Mouse (Mus musculus): ENCODE measurements at regions not wholly inside any gene's neighbourhood (a gene's known extent, or its start where the extent isn't known, plus 50 kb on each side); places are given as distances from the start of the nearest gene placed in this dataset.

DNA sequence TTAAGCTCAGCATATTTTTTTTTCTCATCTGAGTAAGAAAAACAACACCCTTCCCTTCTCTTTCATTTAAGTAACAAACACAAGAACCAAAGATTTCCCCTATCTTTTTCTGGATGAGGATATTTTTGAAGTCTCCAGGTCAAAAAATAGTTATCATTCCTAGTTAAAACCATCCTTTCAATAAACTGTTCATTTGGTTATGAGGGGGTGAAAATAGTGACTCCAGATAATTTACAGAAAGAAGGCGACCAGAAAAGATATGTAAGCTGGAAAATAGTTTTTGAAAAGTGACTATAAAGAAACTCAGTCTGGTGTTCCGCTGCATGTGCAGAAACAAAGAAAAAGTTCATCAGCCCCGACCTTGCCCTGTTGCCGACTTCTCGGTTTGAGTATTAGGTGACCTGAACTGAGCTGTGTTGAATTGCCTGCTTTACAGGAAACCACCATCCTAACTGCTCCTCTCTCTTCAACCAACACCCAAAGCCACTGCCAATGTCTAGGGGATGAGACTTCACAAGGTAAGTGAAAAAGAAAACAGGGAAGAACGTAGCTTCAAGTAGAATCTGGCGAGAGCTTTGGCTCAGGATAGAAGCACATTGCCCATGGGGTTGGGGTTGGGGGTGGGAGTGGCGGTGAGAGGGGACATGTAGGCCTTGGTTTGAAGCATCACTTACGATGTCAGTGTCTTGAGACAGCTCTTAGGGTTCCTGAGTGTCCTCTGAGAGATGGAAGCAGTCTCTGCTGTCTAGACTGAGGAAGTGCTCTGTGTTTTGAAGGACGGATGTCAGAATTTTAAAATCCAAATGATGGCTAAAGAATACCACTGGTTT lies 104.6 kb downstream of the Ube2e3 start:
- in situ Hi-C loops (cut with MboI, MseI) = loop anchor here in 1 of 2 experiments (5.0 kb wide), 1 partner anchor 105 kb away; the partner anchor contains the start of gene Ube2e3

GRCm38 (mm10) chr2:78973811-78974210 lies 105.9 kb downstream of the Ube2e3 start:
- in situ Hi-C loops (cut with MboI, MseI) = loop anchor here in 1 of 2 experiments (5.0 kb wide), 1 partner anchor 107 kb away; the partner anchor contains the start of gene Ube2e3

DNA sequence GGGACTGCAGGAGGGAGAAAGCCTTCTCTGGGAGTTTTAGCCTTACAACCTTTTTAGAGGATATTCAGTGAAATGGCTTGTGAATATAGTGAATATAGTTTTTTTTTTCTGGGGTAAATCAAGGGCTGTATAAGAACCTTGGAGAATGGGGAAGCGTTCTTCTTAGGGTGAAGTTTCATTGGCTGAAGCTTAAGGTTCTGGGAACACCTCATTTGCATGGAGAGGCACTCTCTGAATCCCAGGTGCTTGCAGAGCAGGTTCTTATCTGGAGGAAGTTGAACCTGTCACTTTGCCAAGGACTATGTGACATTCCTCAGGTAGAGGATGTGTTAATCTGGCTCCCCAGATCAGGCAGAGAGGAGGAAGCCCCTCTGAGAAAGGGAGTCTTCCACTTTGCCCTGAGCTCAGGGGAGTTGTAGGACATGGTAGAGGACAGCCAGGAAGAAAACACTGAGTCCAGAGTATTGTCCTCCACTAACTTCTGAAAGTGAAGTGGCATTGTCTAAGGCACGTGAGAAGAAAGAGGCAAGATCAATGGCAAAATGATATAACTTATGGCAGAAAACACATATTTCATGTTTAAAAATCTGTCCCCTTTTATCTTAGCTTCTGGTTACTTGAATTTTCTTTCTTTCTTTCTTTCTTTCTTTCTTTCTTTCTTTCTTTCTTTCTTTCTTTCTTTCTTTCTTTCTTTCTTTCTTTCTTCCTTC lies 106.9 kb downstream of the Ube2e3 start:
- in situ Hi-C loops (cut with MboI, MseI) = loop anchor here in 1 of 2 experiments (5.0 kb wide), 1 partner anchor 108 kb away; the partner anchor contains the start of gene Ube2e3

- in situ Hi-C loops (cut with MboI, MseI) = no loop called here
Measured at GRCm38 (mm10) chr2:78975393-78975774, 107.5 kb downstream of the Ube2e3 start.

- in situ Hi-C loops (cut with MboI, MseI) = no loop called here
Measured at GRCm38 (mm10) chr2:78976084-78976483, 108.2 kb downstream of the Ube2e3 start.

- in situ Hi-C loops (cut with MboI, MseI) = no loop called here
Measured at GRCm38 (mm10) chr2:78977632-78978397, 109.9 kb downstream of the Ube2e3 start.

- in situ Hi-C loops (cut with MboI, MseI) = loop anchor here in 1 of 2 experiments (5.0 to 10.0 kb wide), 2 partner anchors 142 to 1685 kb away; no protein-coding TSS in a partner anchor
Measured at GRCm38 (mm10) chr2:78980019-78980418, 112.1 kb downstream of the Ube2e3 start.

GRCm38 (mm10) chr2:78980661-78981229 lies 112.8 kb downstream of the Ube2e3 start:
- in situ Hi-C loops (cut with MboI, MseI) = loop anchor here in 1 of 2 experiments (5.0 to 10.0 kb wide), 2 partner anchors 142 to 1686 kb away; no protein-coding TSS in a partner anchor

GRCm38 (mm10) chr2:78983347-78983746 lies 115.4 kb downstream of the Ube2e3 start:
- in situ Hi-C loops (cut with MboI, MseI) = loop anchor here in 1 of 2 experiments (5.0 to 10.0 kb wide), 2 partner anchors 139 to 1689 kb away; no protein-coding TSS in a partner anchor

DNA sequence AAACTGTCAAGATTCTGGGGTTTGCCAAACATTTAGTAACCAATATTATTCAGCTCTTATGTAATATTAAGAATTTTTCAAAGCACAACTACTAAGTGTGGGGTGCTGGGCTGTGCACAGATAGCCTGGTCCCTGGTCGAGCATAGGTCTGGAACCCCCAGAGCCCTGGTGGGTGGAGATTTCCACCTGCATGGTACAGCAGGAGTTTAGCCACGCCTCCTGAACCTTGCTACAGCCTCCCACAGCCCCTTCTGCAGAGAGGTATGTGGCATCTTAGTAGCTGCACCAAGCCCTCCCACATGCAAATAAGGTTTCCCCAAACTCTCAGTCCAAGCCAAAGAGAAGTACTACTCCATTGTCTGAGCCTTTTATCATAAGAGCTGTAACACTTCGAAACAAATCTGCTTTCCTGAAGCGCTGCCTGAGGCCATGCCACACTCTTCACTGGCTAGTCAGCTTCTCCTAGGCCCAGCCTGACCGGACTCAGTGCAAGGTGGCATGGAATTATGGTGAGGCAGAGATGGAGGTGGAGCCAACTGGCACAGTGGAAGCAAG lies 116.1 kb downstream of the Ube2e3 start:
- in situ Hi-C loops (cut with MboI, MseI) = loop anchor here in 1 of 2 experiments (5.0 to 10.0 kb wide), 2 partner anchors 138 to 1689 kb away; no protein-coding TSS in a partner anchor

- in situ Hi-C loops (cut with MboI, MseI) = loop anchor here in 1 of 2 experiments (10.0 kb wide), 1 partner anchor 1692 kb away; no protein-coding TSS in a partner anchor
Measured at GRCm38 (mm10) chr2:78986984-78987383, 119.1 kb downstream of the Ube2e3 start.

GRCm38 (mm10) chr2:78987388-78987787 lies 119.5 kb downstream of the Ube2e3 start:
- in situ Hi-C loops (cut with MboI, MseI) = loop anchor here in 1 of 2 experiments (10.0 kb wide), 1 partner anchor 1693 kb away; no protein-coding TSS in a partner anchor

- in situ Hi-C loops (cut with MboI, MseI) = loop anchor here in 1 of 2 experiments (10.0 kb wide), 1 partner anchor 1693 kb away; no protein-coding TSS in a partner anchor
Measured at GRCm38 (mm10) chr2:78988224-78988623, 120.3 kb downstream of the Ube2e3 start.

DNA sequence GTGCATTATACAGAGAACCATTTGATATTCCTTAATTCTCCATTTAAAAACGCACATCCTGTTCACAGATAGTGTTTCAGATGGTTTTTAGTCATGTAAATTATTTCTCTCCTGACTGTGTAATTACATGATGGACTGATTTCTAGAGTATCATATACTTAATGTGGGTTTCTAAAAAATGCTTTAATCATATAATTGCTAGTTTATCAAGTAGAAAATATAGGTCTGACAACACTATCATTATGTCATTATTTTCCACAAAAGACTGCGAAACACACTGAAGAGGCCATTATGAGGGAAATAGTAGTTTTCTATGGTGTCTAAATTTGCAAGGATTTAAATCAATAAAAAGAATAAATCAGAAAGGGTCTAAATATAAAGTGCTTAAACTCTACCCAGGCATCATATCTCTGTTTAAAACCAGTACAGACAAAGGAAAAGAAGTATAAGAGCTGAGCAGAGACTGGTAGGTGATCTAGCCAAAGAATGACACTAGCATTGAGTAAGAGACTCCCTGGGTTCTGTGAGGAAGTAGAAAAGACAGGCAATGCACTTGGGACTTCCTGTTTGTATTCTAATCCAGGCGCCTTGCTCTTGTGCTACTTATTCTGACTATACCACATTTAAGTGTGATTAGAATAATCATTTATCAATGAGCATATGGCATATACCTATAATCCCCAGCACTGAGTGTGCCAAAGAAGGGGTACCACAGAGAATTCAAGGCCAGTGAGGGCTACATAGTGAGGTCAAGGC lies 127.1 kb downstream of the Ube2e3 start:
- in situ Hi-C loops (cut with MboI, MseI) = no loop called here

GRCm38 (mm10) chr2:78998637-78999036 lies 130.7 kb downstream of the Ube2e3 start:
- in situ Hi-C loops (cut with MboI, MseI) = no loop called here

DNA sequence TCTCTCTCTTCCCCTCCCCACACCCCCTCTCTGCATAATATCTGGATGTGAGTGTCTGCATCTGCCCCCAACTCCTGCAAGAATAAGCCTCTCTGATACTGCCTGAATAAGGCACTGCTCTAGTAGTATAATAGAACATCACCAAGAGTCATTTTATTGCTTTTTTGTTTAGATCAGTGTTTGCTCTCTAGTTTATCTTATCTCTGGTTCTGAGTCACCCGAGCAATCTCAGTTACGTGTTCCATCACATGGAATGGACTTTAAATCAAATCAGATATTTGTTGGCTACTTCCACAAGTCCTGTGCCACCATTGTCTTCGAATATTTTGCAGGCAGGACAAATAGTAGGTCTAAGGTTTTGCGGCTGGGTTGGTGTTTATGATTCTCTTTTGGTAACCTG lies 131.5 kb downstream of the Ube2e3 start:
- in situ Hi-C loops (cut with MboI, MseI) = no loop called here

DNA sequence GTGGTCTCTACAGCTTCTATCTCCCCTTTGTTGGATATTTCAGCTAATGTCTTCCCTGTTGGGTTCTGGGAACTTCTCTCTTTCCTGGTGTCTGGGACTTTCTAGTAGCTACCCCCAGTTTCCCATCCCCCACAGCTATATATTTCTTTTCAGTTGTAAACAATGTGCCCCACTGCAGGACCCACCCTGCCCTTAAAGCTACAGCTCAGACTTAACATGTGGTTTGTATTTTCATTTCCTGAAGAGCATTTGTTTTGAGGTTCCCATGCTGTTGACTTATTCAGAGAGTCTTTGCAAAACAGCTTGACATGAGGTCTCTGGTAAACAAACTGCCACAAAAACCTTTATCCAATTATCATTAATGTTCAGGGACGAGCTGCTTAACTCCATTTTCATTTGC lies 136.9 kb downstream of the Ube2e3 start:
- in situ Hi-C loops (cut with MboI, MseI) = no loop called here

DNA sequence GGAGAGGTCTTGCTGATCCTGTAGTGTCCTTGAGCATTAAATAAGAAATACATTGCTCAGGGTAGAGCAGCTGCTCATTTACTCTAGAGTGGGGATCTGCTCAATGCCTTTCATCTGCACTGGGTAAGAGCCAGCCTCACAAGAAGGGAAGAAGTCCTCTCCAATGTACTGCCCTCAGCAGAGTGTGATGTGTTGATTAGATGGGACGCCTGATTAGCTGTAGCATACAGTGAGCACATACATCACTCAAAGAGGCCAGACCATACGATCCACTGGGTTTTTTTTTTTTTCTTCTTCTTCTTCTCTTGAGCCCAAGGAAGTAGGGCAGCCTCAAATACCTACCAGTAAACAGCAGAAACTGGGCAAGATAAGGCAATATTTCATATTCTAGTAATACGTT lies 140.7 kb downstream of the Ube2e3 start:
- in situ Hi-C loops (cut with MboI, MseI) = no loop called here

GRCm38 (mm10) chr2:79009791-79010190 lies 141.9 kb downstream of the Ube2e3 start:
- in situ Hi-C loops (cut with MboI, MseI) = loop anchor here in 1 of 2 experiments (10.0 kb wide), 1 partner anchor 1195 kb away; no protein-coding TSS in a partner anchor
